Mouse (Mus musculus) adrenal gland, postnatal 25 days (tissue): ENCODE results near the gene Ano3. TPM values are rescaled to one million over a fixed set of nuclear protein-coding genes. Genes with fewer than 3 reads are reported as not detected.
"Not testable (repeated sequence)": the region's sequence is repeated elsewhere in the genome, so short reads cannot be mapped to it uniquely, and the experiment has no call there.

Experiments used
- DNase-seq: peaks from one replicate; pipeline ENCODE4 v3.0.0; 2021; ENCODE audit warnings: mixed read lengths
- long read RNA-seq: library from polyadenylated mRNA; stranded (forward); transcript quantifications from one replicate; pipeline ENCODE4 v2.0.0, GENCODE M21; 2021
- total RNA-seq: library from RNA; stranded (reverse); gene quantifications from 2 replicates; pipeline ENCODE4 v1.2.3, GENCODE M21; 2021

The Ano3 gene
- 0.12 TPM in 1 of 2 replicates, not detected in the other for total RNA-seq
- long read RNA-seq, result 0 reads

GRCm38 (mm10) chr2:110950823-110951222 lies at the start of gene Ano3:
Gene Ano3 (minus strand): TSS chr2:110950923.
- DNase-seq, result not testable (repeated sequence)

DNA sequence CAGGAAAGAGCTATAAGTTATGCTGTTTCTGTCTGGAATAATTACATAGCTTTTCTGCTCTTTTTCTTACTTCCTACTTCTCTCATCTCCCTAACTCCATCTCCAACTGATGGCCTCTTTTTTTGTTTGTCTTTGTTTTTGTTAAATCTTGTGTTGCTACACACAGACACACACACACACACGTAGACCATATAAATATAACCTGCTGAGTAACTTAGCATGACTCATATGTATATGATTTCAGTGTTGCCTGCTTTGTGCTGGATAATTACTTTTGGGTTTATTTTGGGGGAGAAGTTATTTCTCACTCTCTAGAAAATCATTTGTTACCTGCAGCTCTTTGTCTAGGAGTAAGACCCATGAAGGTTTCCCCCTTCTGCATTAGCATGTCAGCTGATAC lies 39.3 kb upstream of the Ano3 start:
- DNase-seq, result no peak

DNA sequence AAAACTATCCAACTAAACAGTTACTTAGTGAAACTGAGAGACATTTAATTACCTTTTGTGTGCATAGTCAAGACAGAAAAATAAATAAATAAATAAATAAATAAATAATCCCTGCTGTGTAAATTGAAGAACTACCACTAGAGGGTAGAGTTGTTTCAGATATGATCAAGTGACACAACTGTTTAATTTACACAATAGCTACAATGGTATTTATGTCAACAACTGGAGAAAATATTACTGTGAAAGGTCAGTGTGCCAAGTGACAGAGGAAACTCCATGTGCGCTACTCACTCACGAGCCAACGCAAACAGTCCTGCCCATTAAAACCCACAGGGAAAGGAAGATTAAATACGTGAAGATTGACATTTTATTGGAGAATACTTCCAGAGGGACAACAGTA lies 38.8 kb upstream of the Ano3 start:
- DNase-seq, result no peak

DNA sequence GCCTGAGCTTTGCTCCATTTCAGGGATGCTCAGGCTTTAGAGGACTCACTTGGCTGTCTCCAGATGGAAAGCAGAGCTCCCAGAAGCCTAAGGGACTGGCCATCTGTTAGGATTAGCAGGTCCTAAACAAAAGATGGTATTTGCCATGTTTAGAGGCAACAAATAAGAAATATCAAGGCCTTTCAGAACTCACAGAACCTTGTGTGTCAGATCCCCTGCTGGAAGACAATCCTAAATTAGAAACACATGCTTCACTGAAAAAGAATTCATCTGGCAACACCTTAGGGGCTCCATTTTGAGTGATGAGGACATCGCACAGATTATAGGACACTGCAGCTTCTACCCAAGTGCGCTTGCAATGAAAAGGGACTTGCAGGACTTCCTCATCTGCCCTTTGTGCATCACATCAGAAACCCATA lies 35.1 kb upstream of the Ano3 start:
- no peak for DNase-seq

DNA sequence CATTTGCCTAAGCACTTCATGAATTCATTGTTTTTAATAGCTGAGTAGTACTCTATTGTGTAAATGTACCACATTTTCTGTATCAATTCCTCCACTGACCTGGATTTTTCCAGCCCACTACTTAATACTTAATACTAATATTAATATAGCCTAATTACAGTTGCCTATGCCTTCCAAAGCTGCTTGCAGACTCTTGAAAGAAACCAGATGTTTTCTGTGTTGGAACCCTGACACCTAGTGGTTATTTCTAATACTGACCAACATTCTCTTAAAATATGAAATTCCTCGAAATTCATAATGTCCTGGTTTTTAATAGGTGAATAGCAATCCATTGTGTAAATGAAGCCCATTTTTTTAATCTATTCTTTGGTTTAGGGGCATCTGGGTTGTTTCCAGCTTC lies 31.0 kb upstream of the Ano3 start:
- no peak for DNase-seq

- no peak for DNase-seq
Measured at GRCm38 (mm10) chr2:110979610-110980009, 28.9 kb upstream of the Ano3 start.

DNA sequence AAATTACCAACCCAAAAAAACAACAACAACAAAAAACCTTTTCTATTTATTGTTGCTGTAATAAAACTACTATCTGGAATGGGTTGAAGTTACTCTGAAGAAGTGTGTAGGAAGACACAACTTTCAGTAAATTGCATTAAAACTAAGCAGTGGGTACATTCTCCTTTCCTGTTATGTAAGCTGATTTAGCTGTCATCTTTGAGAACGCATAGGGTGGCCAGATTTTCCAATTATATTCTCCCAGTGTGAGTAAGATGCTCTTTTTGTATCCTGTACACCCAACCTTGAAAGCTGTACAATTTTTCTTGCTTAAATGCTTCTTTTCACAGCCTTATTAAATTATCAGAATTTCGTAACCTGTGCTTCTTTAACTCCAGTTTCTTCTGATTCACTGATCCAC lies 26.1 kb upstream of the Ano3 start:
- DNase-seq, result no peak

DNA sequence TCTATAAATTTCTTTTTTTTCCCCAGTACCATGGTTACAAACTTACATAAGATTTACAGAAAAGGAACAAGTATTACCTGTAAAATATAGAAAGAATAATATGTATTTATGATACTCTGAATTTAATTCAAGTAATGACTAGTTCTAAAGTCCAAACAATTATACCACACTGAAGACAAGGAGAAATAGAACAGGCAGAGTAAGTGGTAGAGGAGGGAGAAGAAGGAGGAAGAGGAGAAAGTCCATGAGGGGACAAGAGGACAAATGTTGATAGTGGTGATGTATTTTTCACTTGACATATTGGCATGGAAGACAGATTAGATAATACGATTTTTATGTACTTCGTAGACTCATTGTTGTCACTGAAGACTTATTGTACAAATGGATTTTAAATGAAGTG lies 19.4 kb upstream of the Ano3 start:
- no peak for DNase-seq

DNA sequence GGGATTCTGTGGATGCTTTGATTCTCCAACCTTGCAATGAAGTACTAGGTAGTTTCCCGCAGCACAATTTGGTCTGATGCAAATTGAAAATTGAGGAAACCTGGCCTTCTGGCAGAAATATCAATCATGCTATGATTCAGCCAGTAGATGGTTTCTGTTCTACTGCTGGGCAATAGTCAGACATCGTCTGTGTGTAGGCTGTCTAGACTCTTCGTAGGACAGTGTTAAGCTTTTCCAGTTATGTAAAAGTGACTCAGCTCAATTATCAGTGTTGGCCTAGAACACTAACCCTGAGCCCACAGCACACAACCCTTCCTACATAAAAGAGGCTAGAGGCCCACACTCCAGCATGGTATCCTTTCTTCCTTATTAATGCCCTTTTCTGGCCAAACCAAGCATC lies 14.7 kb upstream of the Ano3 start:
- DNase-seq, result no peak

DNA sequence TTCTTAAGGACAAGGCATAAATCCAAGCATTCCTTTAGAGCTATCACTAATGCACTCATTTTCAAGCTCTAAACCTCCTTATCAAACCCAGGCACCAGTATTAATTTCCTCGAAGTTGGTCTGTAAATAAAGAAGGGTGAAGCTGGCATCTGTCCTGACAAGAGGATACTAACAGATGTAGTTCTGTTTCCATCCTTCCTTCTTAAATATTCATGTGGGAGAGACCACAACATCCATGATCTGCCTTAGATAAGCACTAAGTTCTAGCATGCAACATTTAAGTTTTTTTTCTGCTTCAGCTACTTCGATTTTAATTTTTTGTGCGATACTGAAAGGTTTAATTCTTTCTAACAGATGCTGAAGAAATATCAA lies 305 bp downstream of the Ano3 start:
- no peak for DNase-seq

GRCm38 (mm10) chr2:110949679-110950431 lies 868 bp downstream of the Ano3 start:
- peak; percentile 13 for DNase-seq

- no peak for DNase-seq
Measured at GRCm38 (mm10) chr2:110945171-110945570, 5.6 kb downstream of the Ano3 start.

GRCm38 (mm10) chr2:110935691-110936090 lies 15.0 kb downstream of the Ano3 start:
- no peak for DNase-seq

DNA sequence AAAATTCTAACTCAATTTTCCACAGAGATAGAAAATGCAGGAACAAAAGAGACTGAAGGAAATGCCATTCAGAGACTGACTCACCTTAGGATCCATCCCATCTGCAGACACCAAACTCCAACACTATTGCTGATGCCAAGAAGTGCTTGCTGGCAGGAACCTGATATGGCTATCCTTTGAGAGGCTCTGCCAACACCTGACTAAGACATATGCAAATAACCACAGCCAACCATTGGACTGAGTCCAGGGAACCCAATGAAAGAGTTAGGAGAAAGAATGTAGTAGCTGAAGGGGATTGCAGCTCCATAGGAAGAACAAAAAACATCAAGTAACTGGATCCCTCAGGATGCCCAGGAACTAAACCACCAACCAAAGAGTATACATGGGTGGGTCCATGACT lies 21.6 kb downstream of the Ano3 start:
- no peak for DNase-seq

- DNase-seq, result no peak
Measured at GRCm38 (mm10) chr2:110909506-110909905, 41.2 kb downstream of the Ano3 start.

DNA sequence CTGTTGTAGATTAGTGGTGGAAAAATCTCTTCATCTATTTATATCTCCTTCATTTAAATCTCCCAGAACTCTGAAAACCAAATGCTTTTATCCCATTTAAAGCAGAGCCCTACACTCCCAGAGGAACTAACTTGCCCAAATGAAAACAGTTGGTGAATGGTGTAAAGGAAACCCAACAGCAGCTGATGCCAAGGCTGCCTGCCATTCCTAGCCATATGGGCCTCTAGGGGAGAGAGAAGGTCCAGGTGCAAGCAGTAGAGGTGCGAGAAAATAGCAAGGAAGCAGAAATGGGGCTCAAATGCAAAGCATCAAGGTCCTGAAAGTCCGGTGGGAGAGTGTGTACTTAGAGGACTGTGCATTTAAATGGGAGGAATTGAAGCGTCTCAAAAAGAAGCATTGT lies 44.2 kb downstream of the Ano3 start:
- no peak for DNase-seq

- no peak for DNase-seq
Measured at GRCm38 (mm10) chr2:110896477-110897270, 54.0 kb downstream of the Ano3 start.

DNA sequence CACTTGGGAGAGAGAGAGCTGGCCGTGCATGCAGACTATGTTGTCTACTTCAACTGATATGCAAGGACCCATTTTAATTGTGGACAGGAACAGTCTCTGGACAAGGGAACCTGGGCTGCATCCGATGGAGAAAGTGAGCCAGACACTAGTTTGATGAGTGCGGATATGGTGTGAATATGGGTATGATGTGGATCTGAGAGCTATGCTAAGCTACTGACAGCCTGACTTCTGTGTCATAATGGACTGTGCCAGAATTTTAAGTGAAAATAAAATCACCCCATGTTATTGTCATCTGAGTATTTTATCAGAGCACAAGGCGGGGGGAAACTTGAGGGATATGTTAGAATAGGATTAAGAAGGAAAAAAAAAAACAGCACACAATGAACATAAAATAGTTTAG lies 79.1 kb downstream of the Ano3 start:
- no peak for DNase-seq

GRCm38 (mm10) chr2:110865584-110865983 lies 85.1 kb downstream of the Ano3 start:
- no peak for DNase-seq

DNA sequence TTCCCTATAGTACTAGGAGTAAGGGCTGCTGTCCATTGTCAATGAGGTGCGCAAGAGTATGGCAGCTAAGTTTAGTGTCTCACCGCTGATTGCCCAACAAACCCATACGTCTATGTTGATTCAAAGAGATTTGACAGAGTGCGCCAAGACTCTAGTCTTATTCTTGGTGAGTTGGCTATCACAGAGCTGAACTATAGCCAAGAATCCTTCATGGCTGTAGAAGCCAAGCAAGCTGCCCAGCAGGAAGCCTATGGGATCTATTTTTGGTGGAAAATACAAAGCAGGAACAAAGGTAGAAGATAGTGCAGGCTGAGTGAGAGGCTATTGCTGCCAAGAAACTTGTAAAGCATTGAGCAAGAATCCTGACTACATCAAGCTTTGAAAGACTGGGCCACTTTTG lies 87.3 kb downstream of the Ano3 start:
- no peak for DNase-seq

- DNase-seq, result no peak
Measured at GRCm38 (mm10) chr2:110839559-110840243, 111.0 kb downstream of the Ano3 start.

GRCm38 (mm10) chr2:110816189-110816588 lies 134.5 kb downstream of the Ano3 start:
- DNase-seq, result no peak

GRCm38 (mm10) chr2:110814964-110815363 lies 135.8 kb downstream of the Ano3 start:
- no peak for DNase-seq
